Mouse (Mus musculus) monocyte, adult 5-6 weeks (primary cell): ENCODE results near the gene Syt2. TPM values are rescaled to one million over a fixed set of nuclear protein-coding genes. Genes with fewer than 3 reads are reported as not detected.

Source experiments
- ATAC-seq: fragments of 153-309, 156-312 bp; replicated peaks from 2 replicates; pipeline ENCODE4 v1.8.0; 2017; ENCODE audit warnings: mild to moderate bottlenecking; ENCODE audit not compliant: low TSS enrichment, insufficient number of reproducible peaks, severe bottlenecking, poor library complexity, low FRiP score
- total RNA-seq: library from RNA; stranded (forward); fragments of 200-1000, 200-491, 200-594 nt; gene quantifications from 3 replicates; pipeline ENCODE4 v1.2.3, GENCODE M21; 2017

Syt2 gene
- total RNA-seq, 1 experiment from 2014 or later: not detected

GRCm38 (mm10) chr1:134719718-134720304, 73.3 kb downstream of the Syt2 start:
- ATAC-seq: peak; percentile 74

GRCm38 (mm10) chr1:134721486-134721885, 75.0 kb downstream of the Syt2 start:
- no peak for ATAC-seq

- ATAC-seq: no peak
These were observed 76.4 kb downstream of the Syt2 start for GRCm38 (mm10) chr1:134722891-134723290.

GRCm38 (mm10) chr1:134725276-134725675, 78.8 kb downstream of the Syt2 start:
- ATAC-seq: no peak; the same call in 1 of the 2 replicates

- ATAC-seq: no peak
These were observed 80.0 kb downstream of the Syt2 start for GRCm38 (mm10) chr1:134726480-134726879.

- ATAC-seq: no peak
These were observed 80.8 kb downstream of the Syt2 start for GRCm38 (mm10) chr1:134727256-134727655.

GRCm38 (mm10) chr1:134733659-134734058, 87.2 kb downstream of the Syt2 start:
- no peak for ATAC-seq

- no peak for ATAC-seq
These were observed 91.0 kb downstream of the Syt2 start for GRCm38 (mm10) chr1:134737463-134737862.

- no peak for ATAC-seq
These were observed 95.0 kb downstream of the Syt2 start for GRCm38 (mm10) chr1:134741433-134741832.

GRCm38 (mm10) chr1:134741946-134742661, 95.6 kb downstream of the Syt2 start:
- ATAC-seq: no peak

GRCm38 (mm10) chr1:134745648-134746047, 99.2 kb downstream of the Syt2 start:
- ATAC-seq: no peak

GRCm38 (mm10) chr1:134747236-134748174, 101.0 kb downstream of the Syt2 start:
- ATAC-seq: peak; percentile 57; the same call in 1 of the 2 replicates

GRCm38 (mm10) chr1:134749889-134750288, 103.4 kb downstream of the Syt2 start:
- no peak for ATAC-seq

- ATAC-seq: no peak
These were observed 106.0 kb downstream of the Syt2 start for GRCm38 (mm10) chr1:134752447-134752846.

- ATAC-seq: no peak
These were observed 107.5 kb downstream of the Syt2 start for GRCm38 (mm10) chr1:134753751-134754630.

- no peak for ATAC-seq
These were observed 108.3 kb downstream of the Syt2 start for GRCm38 (mm10) chr1:134754818-134755217.

GRCm38 (mm10) chr1:134755548-134756189, 109.2 kb downstream of the Syt2 start:
- no peak for ATAC-seq
